Mouse (Mus musculus): ENCODE results near the gene Gm6217.

- TF ChIP-seq E2F4 (IDR thresholded peaks at IDR 0.05; ENCODE audit: insufficient read depth) (no peak), MYOD1 (IDR thresholded peaks at IDR 0.05; ENCODE audit: control insufficient read depth in 1 of 3, insufficient read length in 2 of 3, low read depth in 2 of 3) (no peak), POLR2A (IDR thresholded peaks at IDR 0.05; ENCODE audit: insufficient read length, low read depth) (no peak), MYOG (IDR thresholded peaks at IDR 0.05; ENCODE audit: control insufficient read depth in 1 of 3, insufficient read depth in 1 of 3, insufficient read length in 2 of 3, low read depth in 2 of 3) (no peak), TCF12 (IDR thresholded peaks at IDR 0.05; ENCODE audit: insufficient read depth, poor library complexity, severe bottlenecking) (no peak)
Measured at GRCm38 (mm10) chr1:82901201-82901600, 30.0 kb downstream of the Gm6217 start.

All from myocyte (in vitro differentiated cells).